Mouse (Mus musculus): Measurements from ENCODE around the gene Atg101. TPM values are rescaled to one million over a fixed set of nuclear protein-coding genes. Genes with fewer than 3 reads are reported as not detected.

Atg101 gene
- total and polyA plus RNA-seq, 3 experiments: 75.2 to 75.5 TPM; not detected in 1

GRCm38 (mm10) chr15:101287361-101287760 lies 3.3 kb downstream of the Atg101 start:
- Histone ChIP-seq H3K4me1 (ENCODE audit: control insufficient read depth in 1 of 2, insufficient read depth in 2 of 2, low read length in 2 of 2) (peaks cover 3 to 15% of the 10 kb centered on the region in 2 experiments; a peak in 3 of 4 replicates), H3K4me3 (ENCODE audit: control insufficient read depth in 1 of 2, insufficient read depth in 1 of 2, low read depth in 2 of 2, low read length in 2 of 2) (no peak overlapping the region), H3K27me3 (ENCODE audit: control insufficient read depth in 1 of 2, insufficient read depth in 2 of 2, low read length in 2 of 2) (no peaks in the 10 kb centered on the region), H3K9me3 (replicated peaks; ENCODE audit: insufficient read depth, low read length) (no peaks in the 10 kb centered on the region), H3K27ac (ENCODE audit: control insufficient read depth, low read depth, low read length) (no peak overlapping the region), H3K9ac (ENCODE audit: control insufficient read depth, low read depth, low read length, poor library complexity, severe bottlenecking) (no peak overlapping the region), H3K36me3 (ENCODE audit: control insufficient read depth in 1 of 2, insufficient read depth in 2 of 2, low read length in 2 of 2) (peaks cover 0 to 14% of the 10 kb centered on the region in 2 experiments), H3K79me2 (ENCODE audit: control insufficient read depth, insufficient read depth, low read length, poor library complexity) (peaks cover 13% of the 10 kb centered on the region)
- TF ChIP-seq TCF12 (IDR thresholded peaks at IDR 0.05; ENCODE audit: low read depth, low read length): no peak
- no peak for TF ChIP-seq TBP (IDR thresholded peaks at IDR 0.05; ENCODE audit: low read depth, low read length)
- no peak for TF ChIP-seq RCOR1 (IDR thresholded peaks at IDR 0.05; ENCODE audit: low read depth, low read length)
- no peak for TF ChIP-seq POLR2A (IDR thresholded peaks at IDR 0.05; ENCODE audit: control insufficient read depth in 1 of 2, insufficient read depth in 1 of 2, low read depth in 1 of 2, low read length in 2 of 2, poor library complexity in 1 of 2)
- no peak for TF ChIP-seq BHLHE40 (IDR thresholded peaks at IDR 0.05; ENCODE audit: borderline replicate concordance, low read depth, low read length)
- no peak for TF ChIP-seq KAT2A (conservative IDR thresholded peaks at IDR 0.05; ENCODE audit: low read depth, low read length)
- no peak for TF ChIP-seq ELF1 (IDR thresholded peaks at IDR 0.05; ENCODE audit: low read depth, low read length)
- TF ChIP-seq MYC (IDR thresholded peaks at IDR 0.05; ENCODE audit: low read depth, low read length): no peak
- no peak for TF ChIP-seq ZNF384 (IDR thresholded peaks at IDR 0.05; ENCODE audit: low read depth, low read length)
- TF ChIP-seq MAZ (IDR thresholded peaks at IDR 0.05; ENCODE audit: low read depth, low read length): no peak
- no peak for TF ChIP-seq SIN3A (IDR thresholded peaks at IDR 0.05; ENCODE audit: low read length)
- no peak for TF ChIP-seq E2F4 (IDR thresholded peaks at IDR 0.05; ENCODE audit: borderline replicate concordance, low read depth, low read length)
- TF ChIP-seq MAFK (IDR thresholded peaks at IDR 0.05; ENCODE audit: borderline replicate concordance, low read depth, low read length): no peak
- no peak for TF ChIP-seq GABPA (IDR thresholded peaks at IDR 0.05; ENCODE audit: low read depth, low read length)
- TF ChIP-seq MAX (IDR thresholded peaks at IDR 0.05; ENCODE audit: low read length): no peak
- no peak for DNase-seq (ENCODE audit: low read depth, low spot score)

GRCm38 (mm10) chr15:101290354-101290753 lies 6.3 kb downstream of the Atg101 start:
- H3K4me1 ChIP-seq (ENCODE audit: control insufficient read depth in 1 of 2, insufficient read depth in 2 of 2, low read length in 2 of 2): no peaks in the 10 kb centered on the region
- H3K79me2 ChIP-seq (ENCODE audit: control insufficient read depth, insufficient read depth, low read length, poor library complexity): peaks cover under 1% of the 10 kb centered on the region
- no peak overlapping the region for H3K9ac ChIP-seq (ENCODE audit: control insufficient read depth, low read depth, low read length, poor library complexity, severe bottlenecking)
- TF ChIP-seq JUND (IDR thresholded peaks at IDR 0.05; ENCODE audit: low read depth, low read length) (no peak), ZC3H11A (IDR thresholded peaks at IDR 0.05; ENCODE audit: low read depth, low read length) (no peak), POLR2A (IDR thresholded peaks at IDR 0.05; ENCODE audit: control insufficient read depth in 1 of 2, insufficient read depth in 1 of 2, low read depth in 1 of 2, low read length in 2 of 2, poor library complexity in 1 of 2) (no peak), EP300 (IDR thresholded peaks at IDR 0.05; ENCODE audit: low read depth in 1 of 2, low read length in 2 of 2) (no peak), ETS1 (IDR thresholded peaks at IDR 0.05; ENCODE audit: low read depth, low read length) (no peak), GATA1 (IDR thresholded peaks at IDR 0.05; ENCODE audit: low read depth, low read length) (no peak)
- no peaks in the 10 kb centered on the region; a peak in 3 of 4 replicates for H3K36me3 ChIP-seq (ENCODE audit: control insufficient read depth in 1 of 2, insufficient read depth in 2 of 2, low read length in 2 of 2)
- H3K27me3 ChIP-seq (ENCODE audit: control insufficient read depth in 1 of 2, insufficient read depth in 2 of 2, low read length in 2 of 2): no peaks in the 10 kb centered on the region
- no peak for DNase-seq (ENCODE audit: low read depth, low spot score)
- no peak overlapping the region for H3K27ac ChIP-seq (ENCODE audit: control insufficient read depth, low read depth, low read length)
- H3K9me3 ChIP-seq (replicated peaks; ENCODE audit: insufficient read depth, low read length): no peaks in the 10 kb centered on the region
- H3K4me3 ChIP-seq (ENCODE audit: control insufficient read depth in 1 of 2, insufficient read depth in 1 of 2, low read depth in 2 of 2, low read length in 2 of 2): no peak overlapping the region

Data from MEL (cell line).